Mouse (Mus musculus) E14TG2a.4 (cell line): Measurements from ENCODE around the gene Pitx3.

Source experiments
- CTCF ChIP-seq: conservative IDR thresholded peaks from 2 replicates; pipeline ENCODE4 v1.5.1; 2014; ENCODE audit warnings: low read length
- NANOG ChIP-seq: IDR thresholded peaks from 2 replicates; pipeline ENCODE4 v1.6.1; 2014; ENCODE audit warnings: borderline replicate concordance, low read length, mixed read lengths

DNA sequence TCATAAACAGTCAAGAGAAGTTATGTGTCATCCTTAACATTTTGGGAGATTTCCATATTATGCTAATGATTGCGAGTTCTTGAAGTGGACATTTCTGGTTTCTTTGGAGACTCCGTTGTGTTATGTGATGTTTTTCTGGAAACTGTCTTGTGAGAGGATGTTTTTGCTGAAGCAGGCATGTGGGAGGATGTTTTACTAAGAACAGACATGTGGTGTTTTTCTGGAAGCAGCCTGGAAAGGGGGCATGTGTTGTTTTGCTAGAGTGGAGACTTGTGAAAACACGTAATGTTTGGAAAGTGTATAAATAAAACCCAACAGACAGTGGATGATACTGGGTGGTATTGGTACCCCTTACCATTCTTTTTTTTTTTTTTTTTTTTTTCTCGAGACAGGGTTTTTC, 52.8 kb downstream of the Pitx3 start:
- TF ChIP-seq CTCF, result no peak
- no peak for TF ChIP-seq NANOG
